Mouse (Mus musculus) retina, postnatal 1 day (tissue): ENCODE results near the gene Mrs2.
"Not testable (repeated sequence)": the region's sequence is repeated elsewhere in the genome, so short reads cannot be mapped to it uniquely, and the experiment has no call there.

Source experiments
- DNase-seq: peaks from one replicate; pipeline ENCODE4 v3.0.0-alpha.2; 2012

Mrs2 gene

DNA sequence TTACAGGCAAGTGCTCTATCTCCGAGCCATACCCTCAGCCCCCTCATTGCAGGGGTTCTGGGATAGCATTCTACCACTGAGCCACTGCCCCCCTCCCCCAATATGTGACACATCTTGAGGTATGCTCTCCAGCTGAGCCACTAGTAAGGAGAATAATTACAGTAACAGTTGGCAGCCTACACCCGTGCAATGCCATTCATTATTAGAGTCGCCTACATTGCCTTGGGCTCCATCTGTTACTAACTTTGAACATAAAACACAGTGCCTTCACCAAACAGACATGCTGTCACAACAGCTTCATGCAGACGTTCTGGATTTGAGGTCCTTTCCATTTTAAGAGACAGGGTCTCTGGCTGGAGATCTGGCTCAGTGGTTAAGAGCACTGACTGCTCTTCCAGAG lies 43.8 kb downstream of the Mrs2 start:
- peak; percentile 32 for DNase-seq

- DNase-seq, result not testable (repeated sequence)
These were observed 48.4 kb downstream of the Mrs2 start for GRCm38 (mm10) chr13:24971776-24972175.

GRCm38 (mm10) chr13:24965846-24966201 lies 54.4 kb downstream of the Mrs2 start:
- peak; percentile 33 for DNase-seq

DNA sequence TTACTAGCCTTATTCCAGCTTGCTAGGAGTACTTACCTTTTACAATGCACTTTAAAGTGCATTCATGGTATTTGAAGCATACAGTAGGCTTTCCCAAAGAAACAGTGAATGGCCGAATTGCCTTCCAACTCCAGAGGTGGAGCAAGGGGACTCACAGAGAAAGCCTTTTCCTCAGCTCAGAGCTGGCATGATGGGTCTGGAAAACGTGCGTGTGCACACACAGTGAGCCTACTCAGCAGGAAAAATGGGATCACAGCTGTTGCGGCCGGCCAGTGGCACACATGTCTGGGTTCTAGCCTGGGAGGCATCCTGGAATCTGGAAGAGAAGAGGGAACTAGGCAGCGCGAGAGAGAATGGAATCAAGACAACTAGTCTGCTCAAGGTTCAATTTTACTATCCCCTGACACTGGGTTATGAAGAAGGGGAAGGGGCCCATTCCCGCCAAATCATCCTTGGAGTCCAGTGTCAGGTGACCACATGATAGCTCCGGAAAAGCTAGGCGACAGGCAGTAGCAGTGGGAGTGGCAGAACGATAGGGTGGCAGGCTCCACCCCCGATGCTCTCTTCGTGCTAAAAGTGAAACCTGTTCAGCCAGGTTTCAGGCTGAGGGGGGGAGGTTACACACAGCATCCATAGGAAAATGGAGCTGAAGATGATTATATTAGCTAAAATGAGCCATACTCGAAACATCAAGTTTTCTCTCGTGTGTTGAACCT lies 54.9 kb downstream of the Mrs2 start:
- DNase-seq, result peak; percentile 53

DNA sequence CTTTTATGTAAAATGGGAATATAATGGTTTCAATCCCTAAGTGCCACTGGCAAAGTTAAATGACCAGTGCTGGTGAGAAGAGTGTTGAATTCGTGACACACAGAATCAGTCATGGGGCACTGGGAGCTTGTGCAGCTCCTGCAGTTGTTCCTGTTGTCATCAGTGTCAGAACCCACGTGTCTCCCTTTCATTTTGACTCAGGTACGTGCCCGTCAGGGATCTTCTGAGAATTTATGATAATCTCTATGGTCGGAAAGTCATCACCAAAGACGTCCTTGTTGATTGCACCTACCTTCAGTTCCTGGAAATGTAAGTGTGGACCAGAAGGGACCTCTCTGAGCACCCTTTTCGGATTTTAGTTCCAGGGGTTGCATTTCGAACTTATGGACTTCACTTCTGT lies 58.1 kb downstream of the Mrs2 start:
- no peak for DNase-seq

DNA sequence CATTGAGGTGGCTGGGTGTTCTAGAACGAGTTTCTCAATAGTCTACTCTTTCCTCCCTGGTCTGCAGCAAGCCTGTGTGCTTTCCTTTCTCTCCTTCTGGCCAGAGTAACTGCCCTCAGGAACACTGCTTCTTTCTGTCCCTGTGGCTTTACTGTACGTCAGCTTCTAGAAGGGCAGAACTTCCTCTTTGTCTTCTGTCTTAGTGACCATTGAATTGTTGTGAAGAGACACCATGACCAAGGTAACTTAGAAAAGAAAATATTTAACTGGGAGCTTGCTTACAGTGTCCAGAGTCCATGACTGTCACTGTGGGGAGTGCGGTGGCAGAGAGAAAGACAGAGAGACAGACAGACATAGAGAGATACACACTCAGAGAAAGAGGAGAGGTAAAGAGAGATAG lies 60.1 kb downstream of the Mrs2 start:
- DNase-seq, result no peak

GRCm38 (mm10) chr13:24958671-24959070 lies 61.5 kb downstream of the Mrs2 start:
- no peak for DNase-seq

- DNase-seq, result no peak
These were observed 64.7 kb downstream of the Mrs2 start for GRCm38 (mm10) chr13:24955500-24955899.

DNA sequence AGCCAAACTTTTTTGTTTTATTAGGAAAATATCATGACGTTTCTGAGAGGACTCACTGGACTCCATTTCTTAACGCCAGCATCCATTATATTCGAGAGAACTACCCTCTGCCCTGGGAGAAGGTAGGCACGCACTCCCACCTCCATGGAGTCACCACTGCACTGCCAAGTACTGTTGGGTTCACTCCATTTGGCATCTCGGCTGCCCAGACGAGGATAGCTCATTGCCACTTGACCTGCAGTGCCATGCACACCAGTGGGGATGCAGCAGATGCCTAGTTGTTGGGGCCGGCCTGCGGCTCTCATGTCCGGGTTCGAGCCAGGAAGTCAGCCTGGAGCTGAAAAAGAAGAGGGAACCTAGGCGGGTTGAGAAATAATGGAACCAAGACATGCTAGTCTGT lies 65.1 kb downstream of the Mrs2 start:
- DNase-seq, result no peak

- DNase-seq, result no peak
These were observed 67.5 kb downstream of the Mrs2 start for GRCm38 (mm10) chr13:24952659-24953058.

DNA sequence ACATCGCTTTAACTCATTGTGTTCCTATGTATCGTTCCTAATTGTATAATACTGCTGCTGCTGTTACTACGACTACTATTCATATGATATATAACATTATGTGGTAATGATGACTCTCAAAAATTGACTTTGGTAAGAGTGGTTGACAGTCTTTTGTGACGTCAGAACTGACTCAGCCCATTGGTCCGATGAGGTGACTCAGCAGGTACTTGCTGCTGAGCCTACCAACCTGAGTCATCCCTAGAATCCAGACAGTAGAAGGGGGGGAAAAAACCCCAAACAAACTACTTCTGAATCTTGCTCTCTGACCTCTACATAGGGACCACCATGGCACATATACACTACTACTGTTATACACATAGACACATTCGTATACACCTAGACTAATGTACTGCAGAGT lies 71.3 kb downstream of the Mrs2 start:
- DNase-seq, result no peak

GRCm38 (mm10) chr13:24947158-24947557 lies 73.0 kb downstream of the Mrs2 start:
- DNase-seq, result no peak

GRCm38 (mm10) chr13:24945567-24945966 lies 74.6 kb downstream of the Mrs2 start:
- DNase-seq, result peak; percentile 77

DNA sequence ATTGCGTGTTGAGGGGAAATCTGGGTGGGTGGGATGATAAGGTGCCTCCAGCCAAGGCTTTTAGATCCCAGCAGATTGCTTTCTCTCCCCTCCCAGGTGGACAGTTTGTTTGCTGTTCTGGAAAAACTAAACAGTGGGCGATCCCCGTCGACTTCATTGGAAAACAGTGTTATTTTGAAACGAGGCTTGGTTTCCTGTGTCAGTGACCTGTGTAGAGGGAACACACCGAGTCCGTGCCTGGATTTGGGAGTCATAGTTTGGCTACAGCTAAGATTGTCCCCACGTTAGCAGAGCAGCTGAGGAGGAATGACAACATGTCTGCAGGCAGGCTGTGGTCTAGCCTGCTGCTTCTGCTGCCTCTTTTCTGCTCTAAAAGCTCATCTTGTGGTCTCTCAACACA lies 76.9 kb downstream of the Mrs2 start:
- no peak for DNase-seq

DNA sequence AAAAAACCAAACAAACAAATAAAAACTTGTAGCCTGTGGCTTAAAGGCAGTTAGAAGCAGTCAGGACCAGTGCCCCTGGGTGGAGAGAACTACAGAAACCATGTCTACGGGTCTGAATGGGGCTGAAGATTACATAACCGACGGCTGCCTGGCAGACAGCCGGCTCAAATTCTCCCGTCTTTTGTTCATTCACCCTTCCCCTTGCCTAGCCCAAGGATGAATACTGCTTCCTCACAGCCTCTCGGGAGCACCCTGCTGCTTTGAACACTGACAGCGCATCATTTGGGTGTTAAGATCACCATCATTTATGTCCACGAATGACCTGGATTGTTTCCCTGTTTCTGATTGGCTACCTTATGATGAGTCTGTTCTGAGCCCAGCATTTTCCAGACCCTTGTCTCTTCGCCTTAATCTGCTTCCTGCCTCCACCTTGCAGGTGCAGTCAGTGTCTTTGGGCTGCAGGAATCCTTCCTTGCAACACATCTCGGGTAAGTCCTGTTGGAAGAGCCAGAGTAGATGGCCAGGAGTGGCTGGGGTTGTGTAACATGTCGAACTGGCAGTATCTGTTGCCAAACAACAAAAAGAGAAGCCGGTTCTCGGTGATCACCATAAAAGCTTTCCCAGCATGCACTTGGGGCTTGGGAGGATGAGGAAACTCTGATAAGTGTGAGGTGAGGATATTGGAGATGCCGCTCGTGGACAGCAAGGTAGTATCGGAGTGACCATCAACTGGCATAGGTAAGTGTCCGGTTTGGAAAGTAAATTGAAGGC lies 77.5 kb downstream of the Mrs2 start, which contains the start of gene Gpld1:
Gpld1 (plus strand) TSS at position 641 of the 771 bp plus-strand sequence.
- peak; percentile 65 for DNase-seq

GRCm38 (mm10) chr13:24939472-24939871 lies 80.7 kb downstream of the Mrs2 start:
- DNase-seq, result no peak

- DNase-seq, result peak; percentile 84
These were observed 81.5 kb downstream of the Mrs2 start for GRCm38 (mm10) chr13:24938683-24939082.

GRCm38 (mm10) chr13:24937839-24938166 lies 82.4 kb downstream of the Mrs2 start:
- DNase-seq, result no peak
